Mouse (Mus musculus): ENCODE measurements around the gene Rpl6.
"Not testable (repeated sequence)": the region's sequence is repeated elsewhere in the genome, so short reads cannot be mapped to it uniquely, and the experiment has no call there.

The Rpl6 gene

DNA sequence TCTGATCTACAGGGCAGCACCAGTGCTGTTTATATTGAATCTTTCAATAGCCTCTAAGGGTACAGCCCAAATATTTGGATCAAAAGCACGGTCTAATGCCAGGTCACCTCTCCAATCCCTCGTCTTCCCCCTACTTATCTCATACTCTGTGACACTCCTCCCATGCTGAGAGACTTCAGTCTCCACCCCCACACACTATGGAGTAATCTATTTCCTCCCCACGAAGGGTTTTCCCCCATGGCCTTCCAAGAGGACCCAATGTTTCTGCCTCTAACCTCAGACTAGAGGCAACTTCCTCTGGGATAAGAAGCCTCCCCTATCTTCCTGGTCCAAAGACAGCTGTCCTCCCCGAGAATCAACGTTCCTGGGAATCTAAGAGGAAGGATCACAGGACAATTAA is 7.5 kb upstream of the Rpl6 start:
- no peak for DNase-seq (ENCODE audit: low read depth, low spot score)

DNA sequence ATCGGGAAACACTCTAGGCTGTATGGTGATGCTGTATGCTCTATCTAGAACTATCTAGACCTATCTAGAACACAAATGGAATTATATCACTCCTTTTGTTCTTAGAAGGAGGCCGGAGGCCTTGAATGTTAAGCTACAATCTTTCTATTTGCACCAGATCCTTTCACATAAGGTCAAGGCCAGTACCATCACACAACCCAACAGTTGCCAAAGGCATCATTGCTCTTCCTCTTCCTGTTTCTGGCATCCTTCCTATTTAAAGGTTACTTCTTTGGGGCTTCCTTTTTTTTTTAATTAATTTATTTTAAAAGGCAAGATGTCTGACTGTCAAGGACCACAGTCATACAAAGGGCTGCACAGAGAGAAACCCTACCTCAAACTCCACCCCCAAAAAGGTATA is 6.9 kb upstream of the Rpl6 start:
- no peak for DNase-seq (ENCODE audit: low read depth, low spot score)

DNA sequence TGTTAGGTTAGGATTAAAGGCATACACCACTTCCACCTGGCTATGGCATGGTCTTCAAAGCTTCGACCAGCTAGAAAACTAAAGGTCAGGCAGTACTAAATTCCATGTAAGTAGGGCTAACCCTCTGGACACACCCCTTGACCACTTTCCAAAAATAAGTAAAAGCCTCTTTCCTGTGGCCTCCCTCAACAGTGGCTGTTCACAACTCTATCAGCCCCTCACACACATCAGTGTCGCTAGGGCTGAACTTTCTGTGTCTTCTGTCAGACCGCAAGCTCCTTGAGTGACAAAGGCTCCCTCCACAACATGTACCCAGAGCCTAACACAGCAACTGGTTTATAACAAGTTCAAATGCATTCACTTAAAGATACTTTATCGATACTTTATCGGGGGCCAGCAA is 5.9 kb upstream of the Rpl6 start:
- no peak for DNase-seq (ENCODE audit: low read depth, low spot score)

DNA sequence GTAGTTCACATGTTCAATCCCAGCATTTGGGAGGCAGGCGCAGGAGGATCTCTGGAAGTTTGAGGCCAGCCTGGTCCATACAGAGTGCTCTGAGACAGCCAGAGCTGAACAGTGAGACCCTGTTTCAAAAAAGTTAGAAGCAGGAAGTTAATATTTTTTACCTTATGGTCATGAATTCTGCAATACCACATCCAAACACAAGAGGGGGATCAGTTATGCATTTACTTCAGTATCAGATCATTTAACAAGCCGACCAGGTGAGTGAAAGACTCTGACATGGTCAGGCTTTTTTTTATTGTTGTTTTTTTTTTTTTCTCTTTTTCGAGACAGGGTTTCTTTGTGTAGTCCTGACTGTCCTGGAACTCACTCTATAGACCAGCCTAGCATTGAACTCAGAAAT is 2.5 kb upstream of the Rpl6 start:
- DNase-seq (ENCODE audit: low read depth, low spot score), result peak; percentile 92

DNA sequence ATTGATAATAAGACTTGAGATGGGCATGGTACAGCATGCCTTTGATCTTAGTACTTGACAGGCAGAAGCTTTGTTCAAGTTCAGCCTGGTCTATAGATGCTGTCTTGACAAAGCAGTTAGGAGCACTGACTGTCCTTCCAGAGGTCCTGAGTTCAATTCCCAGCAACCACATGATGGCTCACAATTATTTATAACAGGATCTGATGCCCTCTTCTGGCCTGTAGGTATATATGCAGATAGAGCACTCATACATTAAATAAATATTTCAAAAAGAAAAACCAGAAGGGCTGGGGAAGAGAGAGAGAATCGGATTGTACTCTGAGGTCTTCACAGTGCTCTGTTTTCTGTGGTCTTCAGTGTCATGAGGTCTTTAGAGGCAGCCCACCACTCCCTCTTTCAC is 1.8 kb upstream of the Rpl6 start:
- peak; percentile 56 for DNase-seq (ENCODE audit: low read depth, low spot score)

DNA sequence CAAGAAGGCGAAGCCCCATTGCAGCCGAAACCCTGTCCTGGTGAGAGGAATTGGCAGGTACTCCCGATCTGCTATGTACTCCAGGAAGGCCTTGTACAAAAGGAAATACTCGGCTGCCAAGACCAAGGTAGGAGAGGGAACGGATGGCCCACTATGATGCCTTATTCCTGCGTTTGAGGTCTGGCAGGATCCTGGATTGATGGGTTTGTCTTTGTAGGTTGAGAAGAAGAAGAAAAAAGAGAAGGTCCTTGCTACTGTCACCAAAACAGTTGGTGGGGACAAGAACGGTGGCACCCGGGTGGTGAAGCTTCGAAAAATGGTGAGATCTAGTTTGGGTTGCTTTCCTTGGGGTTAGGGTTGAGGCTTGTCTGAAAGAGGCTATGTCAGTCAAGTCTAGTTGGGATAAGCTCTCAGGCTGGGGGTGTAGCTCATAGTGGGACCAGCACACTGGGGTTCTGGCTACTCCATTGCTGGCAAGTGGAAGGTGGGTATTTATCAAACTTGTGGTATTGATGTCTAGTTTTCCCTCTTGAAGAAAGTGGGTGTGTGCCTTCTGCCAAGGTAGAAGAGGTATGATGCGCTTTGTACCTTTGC is 1.4 kb downstream of the Rpl6 start:
- not testable (repeated sequence) for DNase-seq (ENCODE audit: low read depth, low spot score)

DNA sequence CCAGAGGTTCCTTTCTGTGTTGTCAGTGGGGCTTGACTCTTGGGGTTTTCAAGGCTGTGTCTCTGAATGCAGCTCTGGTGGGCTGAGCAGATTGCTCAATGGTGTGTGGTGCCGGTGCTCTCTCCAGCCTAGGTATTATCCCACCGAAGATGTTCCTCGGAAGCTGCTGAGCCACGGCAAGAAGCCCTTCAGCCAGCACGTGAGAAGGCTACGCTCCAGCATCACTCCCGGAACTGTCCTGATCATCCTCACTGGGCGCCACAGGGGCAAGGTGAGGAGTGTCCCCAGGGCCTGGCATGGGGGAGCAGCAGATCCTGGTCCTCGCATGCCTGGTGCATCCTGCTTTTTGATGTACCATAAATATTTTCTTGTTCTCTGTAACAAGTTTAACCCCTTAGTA is 2.3 kb downstream of the Rpl6 start:
- no peak for DNase-seq (ENCODE audit: low read depth, low spot score)

DNA sequence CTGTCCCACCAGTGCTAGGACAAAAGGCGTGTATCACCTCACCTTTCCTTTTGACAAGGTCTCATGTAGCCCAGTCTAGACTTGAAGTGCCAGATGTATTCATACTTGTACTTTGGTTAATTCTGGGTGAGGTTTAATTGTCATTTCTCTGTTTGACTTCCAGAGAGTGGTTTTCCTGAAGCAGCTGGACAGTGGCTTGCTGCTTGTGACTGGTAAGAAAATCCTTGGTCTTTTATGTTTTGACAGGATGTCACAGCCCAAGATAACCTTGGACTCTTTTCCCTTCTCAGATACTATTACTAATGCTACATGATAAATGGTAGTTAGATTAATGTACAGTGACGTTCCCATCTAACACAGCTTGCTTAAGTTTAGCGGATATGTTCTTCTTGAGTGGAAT is 2.7 kb downstream of the Rpl6 start:
- DNase-seq (ENCODE audit: low read depth, low spot score), result no peak

DNA sequence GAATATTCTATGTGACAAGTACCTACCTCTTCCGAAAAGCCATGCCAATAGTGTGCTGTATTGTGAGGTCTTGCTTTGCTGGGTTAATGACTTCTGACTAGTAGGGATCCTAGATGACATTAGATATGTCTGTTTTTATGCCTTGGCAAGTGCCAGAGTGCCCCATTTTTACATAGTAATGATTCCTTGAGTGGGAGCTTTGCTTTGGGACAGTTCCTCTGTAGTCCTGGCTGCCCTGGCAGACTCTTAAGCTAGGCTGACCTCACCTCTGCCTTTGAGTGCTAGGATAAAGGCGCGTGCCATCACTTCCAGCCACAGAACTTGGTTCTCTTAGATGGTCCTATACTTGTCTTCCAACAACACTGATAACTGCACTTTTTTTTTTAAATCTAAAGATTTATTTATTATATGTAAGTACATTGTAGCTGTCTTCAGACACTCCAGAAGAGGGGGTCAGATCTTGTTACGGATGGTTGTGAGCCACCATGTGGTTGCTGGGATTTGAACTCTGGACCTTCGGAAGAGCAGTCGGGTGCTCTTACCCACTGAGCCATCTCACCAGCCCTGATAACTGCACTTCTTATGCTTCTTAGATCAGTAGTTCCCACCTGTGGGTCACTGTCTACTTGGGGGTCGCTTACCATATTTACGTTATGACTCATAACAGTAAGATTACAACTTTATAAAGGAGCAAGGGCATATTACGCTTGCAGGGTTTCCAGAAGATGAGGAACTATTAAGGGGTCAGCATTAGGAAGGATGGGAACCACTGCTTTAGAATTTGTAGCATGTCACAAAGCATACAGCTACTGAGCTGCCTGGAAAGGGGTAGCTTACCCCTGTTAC is 5.7 kb downstream of the Rpl6 start:
- no peak for DNase-seq (ENCODE audit: low read depth, low spot score)

DNA sequence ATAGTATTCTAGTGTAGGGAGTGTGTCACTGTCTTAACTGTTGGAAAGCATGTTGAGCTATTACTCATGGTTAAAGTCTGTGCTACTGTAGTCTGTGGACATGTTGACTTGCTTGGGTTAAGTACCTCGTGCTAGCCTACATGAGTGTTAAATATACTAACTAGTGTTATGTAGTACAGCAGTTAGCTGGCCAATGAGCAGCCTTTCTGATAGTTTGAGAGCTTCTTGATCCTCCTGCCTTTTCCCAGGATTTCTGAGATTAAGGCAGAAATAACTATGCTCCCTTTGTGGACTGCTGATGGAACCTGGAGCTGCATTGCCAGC is 6.3 kb downstream of the Rpl6 start:
- peak; percentile 40 for DNase-seq (ENCODE audit: low read depth, low spot score)

DNA sequence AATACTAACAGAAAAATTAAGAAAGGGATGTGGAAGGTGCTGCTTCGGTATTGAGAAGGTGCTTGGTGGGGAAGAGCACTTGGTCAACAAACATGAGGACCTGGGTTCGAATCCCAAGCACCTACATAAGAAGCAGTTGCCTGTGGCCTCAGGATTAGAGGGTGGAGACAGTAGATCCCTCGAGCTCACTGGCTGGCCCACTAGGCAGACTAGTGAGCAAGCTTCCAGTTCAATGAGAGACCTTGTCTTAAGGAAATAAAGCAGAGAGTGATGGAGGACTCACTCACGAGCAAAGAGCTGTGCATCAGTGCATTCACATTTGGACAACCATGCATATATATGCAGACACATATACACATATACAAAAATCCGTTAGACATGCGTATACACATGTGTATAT is 7.8 kb downstream of the Rpl6 start:
- no peak for DNase-seq (ENCODE audit: low read depth, low spot score)

DNA sequence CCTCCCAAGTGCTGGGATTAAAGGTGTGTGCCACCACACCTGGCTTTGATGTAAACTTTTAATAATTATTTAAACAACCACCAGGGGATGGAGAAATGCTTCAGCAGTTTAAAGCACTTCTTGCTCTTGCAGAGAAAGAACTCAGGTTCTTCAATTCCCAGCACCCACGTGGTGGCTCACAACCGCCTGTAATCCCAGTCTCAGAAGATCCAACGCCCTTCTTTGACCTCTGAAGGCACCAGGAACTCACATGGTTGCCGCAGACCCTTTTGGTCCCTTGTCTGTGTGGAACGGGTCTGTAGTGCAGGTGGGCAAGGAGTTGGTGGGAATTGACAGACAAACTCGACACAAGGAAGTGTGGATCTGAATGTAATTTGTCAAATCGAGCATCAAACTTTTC is 10.4 kb downstream of the Rpl6 start:
- no peak for DNase-seq (ENCODE audit: low read depth, low spot score)

DNA sequence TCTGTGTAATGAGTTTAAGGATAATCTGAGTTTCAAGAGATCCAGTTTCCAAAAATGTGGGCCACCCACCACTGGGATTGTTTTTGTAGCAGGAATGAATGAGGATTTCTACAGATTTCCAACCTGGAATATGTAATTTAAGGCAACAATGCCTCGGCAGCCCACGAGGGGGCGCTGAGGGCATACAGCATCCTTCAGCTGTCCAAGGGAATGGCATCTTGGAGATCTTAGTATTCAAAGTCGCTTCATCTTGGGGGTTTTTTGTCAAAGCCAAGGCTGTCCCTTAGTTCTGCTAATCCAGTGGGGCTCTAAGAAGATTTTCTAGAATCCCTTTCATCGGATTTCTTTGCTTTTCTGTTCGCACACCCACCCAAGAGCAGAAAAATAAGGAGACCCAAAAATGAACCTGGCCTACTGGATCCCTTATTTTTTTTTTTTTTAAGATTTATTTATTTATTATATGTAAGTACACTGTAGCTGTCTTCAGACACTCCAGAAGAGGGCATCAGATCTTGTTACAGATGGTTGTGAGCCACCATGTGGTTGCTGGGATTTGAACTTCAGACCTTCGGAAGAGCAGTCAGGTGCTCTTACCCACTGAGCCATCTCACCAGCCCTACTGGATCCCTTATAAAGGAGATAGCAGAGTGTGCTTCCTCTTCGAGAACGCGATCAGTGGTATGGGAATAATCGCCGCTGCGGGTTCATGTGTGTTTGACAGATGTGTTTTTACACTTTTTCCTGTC is 11.3 kb downstream of the Rpl6 start:
- peak; percentile 89 for DNase-seq (ENCODE audit: low read depth, low spot score)

DNA sequence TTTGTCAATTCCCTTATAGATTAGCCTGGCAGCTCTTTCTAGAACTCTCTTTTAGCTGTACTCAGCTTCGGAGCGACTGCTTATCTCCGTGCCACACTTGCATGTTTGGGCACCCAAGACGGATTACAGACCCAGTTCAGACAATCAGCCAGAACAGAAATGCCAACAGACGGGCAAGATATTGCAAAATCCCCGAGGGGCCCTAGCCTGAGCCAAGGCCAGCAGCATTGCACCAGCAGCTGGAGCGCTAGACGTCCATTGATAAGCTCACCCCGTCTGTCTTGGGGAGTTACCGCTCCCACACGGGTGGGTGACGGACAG is 11.8 kb downstream of the Rpl6 start:
- no peak for DNase-seq (ENCODE audit: low read depth, low spot score)

DNA sequence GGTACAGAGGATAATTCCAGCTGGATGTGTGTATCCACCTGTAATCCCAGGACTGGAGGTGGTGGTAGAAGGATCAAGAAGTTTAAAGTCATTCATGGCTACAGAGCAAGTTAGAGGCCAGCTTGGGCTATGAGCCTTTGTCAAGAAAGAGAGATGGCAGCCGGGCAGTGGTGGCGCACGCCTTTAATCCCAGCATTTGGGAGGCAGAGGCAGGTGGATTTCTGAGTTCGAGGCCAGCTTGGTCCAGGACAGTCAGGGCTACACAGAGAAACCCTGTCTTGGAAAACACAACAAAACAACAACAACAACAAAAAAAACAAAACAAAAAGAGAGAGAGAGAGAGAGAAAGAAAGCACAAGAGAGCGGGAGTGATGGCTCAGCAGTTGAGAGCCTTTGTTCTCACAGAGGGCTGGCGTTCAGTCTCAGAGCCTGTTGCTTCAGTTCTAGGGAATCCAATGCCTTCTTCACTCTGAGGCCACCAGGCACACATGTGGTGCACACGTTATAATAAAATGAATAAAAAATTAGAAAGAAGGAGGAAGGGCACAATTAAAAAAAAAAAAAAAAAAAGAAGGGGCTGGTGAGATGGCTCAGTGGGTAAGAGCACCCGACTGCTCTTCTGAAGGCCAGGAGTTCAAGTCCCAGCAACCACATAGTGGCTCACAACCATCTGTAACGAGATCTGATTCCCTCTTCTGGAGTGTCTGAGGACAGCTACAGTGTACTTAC is 12.5 kb downstream of the Rpl6 start:
- DNase-seq (ENCODE audit: low read depth, low spot score), result not testable (repeated sequence)

DNA sequence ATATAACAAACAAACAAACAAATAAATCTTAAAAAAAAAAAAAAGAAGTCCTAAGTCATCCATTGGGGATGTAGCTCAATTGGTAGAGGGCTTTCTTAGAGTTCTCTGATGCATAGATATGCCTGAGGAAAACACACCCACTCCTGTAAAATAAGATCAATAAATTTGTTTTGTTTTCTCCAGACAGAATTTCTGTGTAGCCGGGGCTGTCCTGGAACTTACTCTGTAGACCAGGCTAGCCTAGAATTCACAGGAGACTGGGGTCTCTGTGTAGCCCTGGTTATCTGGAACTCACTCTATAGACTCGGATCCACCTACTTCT is 13.0 kb downstream of the Rpl6 start:
- no peak for DNase-seq (ENCODE audit: low read depth, low spot score)

DNA sequence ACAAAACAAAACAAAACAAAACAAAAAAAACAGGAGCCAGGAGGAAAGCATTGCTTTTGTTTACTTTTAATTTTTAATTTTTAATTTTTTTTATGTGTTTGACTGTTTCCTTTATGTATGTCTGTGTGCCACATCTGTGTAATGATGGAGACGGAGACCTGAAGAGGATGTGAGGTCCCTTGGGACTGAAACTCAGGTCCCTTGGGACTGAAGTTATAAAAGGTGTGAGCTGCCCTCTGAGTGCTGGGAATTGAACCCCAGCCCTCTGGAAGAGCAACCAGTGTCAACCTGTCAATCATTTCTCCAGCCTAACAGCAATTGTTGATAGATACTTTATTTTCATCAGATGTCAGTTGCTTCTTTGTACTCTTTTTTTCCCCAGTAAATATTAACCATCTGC is 14.9 kb downstream of the Rpl6 start:
- peak; percentile 35 for DNase-seq (ENCODE audit: low read depth, low spot score)

DNA sequence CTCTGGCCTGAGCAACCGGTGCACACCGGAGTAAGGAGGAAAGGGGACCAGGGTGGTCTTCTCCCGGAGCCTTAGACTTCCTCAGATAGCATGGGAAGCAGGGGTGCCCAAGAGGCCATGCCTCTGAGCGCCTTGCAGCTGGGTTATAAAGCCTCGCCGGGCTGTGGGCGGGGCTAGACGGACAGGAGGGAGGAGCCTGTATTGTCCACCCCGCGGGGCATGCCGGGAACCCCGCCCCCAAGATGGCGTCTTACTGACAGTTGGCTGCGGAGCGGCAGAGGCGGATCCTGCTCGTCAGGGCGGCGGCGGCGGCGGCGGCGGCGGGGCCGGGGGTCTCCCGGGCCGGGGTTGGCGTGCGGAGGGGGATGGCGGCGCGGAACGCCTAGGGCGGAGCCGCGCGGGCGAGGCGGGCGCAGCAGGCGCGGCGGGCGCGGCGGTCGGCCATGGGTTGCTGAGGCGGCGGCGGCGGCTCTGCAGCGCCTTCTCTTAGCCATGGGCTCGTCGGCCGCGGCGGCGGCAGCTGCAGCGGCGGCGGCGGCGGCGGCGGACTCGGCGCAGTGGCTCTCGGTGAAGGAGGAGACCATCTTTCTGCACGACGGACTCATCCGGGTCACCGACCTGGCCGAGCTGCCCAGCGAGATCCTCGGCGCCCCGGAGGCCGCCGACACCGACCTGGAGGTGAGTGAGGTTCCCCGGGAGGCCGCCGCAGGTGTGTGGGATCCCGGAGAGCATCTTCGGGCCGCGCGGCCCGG is 15.9 kb downstream of the Rpl6 start, which contains the start of gene Hectd4:
TSS of gene Hectd4 (plus strand) at position 240 of the 752 bp plus-strand sequence.
- DNase-seq (ENCODE audit: low read depth, low spot score), result peak; percentile 97

DNA sequence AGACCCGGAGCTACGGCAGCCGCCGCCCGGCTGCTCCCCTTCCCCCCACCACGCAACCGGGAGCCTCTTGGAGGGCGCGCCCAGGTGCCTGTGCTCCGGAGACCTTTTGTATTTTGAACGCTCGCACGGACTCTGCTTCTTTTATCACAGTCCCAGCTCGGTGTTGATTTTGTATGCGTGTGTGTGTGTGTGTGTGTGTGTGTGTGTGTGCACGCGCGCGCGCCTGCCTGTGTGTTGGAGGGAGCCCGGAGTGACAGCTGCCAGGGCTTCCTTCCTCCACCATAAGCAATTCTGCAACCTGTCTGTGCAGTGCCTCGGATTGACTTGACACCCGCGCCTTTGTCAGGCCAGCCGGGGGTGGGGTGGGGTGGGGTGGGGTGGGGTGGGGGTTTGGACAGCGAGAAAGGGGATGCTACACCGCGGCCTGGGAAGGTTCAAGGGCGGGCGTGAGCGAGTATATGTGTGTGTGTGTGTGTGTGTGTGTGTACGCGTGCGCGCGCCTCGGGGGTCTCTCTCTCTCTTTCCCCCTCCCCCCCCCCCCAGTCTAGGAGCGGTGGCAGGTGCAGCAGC is 16.5 kb downstream of the Rpl6 start:
- DNase-seq (ENCODE audit: low read depth, low spot score), result peak; percentile 29

DNA sequence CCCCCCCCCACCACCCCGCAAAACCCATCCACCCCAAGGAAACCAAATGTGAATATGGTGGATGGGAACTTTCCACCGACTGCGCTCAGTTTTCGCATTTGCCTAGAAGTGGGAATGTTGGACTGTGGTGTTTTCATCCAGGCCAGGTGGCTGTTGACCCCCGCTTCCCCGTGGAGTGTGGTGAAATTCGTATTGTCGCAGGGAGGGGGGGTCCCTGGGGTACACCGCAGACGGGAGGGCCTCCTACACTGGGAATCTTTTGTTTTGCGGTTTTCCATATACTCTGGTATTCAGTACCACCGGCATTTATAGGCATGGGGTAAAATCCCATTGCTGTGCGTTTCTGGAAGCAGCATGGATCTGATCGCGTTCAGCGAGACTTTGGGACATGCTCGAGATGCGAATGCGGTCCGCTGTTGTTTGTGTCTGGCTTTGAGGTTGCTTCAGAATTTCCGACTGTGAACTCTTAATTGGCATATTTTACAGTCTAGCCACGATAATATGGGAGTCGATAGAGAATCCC is 17.1 kb downstream of the Rpl6 start:
- no peak for DNase-seq (ENCODE audit: low read depth, low spot score)

DNA sequence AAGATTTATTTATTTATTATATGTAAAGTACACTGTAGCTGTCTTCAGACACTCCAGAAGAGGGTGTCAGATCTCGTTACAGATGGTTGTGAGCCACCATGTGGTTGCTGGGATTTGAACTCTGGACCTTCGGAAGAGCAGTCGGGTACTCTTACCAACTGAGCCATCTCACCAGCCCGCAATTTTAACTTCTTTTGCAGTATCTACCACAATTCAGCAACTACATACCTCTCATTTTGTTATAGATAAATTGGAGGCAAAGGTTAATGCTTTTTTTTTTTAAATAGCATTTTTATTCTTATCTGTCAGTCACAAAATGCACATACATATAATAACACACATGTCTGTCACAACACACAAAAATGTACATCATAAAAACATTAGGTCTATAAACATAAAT is 19.7 kb downstream of the Rpl6 start:
- DNase-seq (ENCODE audit: low read depth, low spot score), result not testable (repeated sequence)

Data from 3T3-L1 (cell line).